Mouse (Mus musculus) gastrocnemius, postnatal 14 days (tissue): ENCODE measurements around the gene Nme4. TPM values are rescaled to one million over a fixed set of nuclear protein-coding genes. Genes with fewer than 3 reads are reported as not detected.

ENCODE experiments used
- DNase-seq: peaks from one replicate; pipeline ENCODE4 v3.0.0; 2021; ENCODE audit warnings: mixed read lengths
- intact Hi-C: fragments of 180-260 bp; cut with DNase I; formaldehyde crosslinking; loops from one replicate; pipeline ENCODE4 v1.15.1; 2025; ENCODE audit warnings: low total_unique reads
- total RNA-seq, 2 experiments: library from RNA; stranded (reverse); gene quantifications; 2 replicates each; pipeline ENCODE4 v1.2.3; 2021

The Nme4 gene
- total RNA-seq, 2 experiments from 2014 or later: 3.0 to 3.9 TPM

DNA sequence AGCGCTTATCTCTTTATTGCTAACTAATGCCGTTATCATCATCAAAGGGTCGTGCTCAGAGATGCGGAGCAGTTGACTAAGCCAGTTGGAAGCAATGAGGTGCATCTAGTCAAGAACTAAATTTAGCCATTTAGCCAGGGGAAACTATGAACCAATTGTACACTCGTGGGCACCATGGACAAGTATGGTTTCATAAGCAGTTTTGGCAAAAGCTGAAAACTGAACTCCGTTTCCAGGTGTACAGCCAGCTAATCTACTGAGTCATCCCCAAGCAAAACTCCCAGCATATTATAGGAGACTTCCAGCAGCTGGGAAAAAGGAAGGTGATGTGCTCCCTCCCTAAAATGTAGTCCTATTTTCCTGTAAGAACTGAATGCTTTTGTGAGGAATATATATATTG, 25.3 kb downstream of the Nme4 start:
- DNase-seq: no peak
- intact Hi-C loops: no loop called here

- intact Hi-C loops: no loop called here
- DNase-seq: peak; percentile 82
These were observed 26.3 kb downstream of the Nme4 start, which contains the start of gene Rab11fip3 for GRCm38 (mm10) chr17:26068831-26069739. Rab11fip3 (minus strand) TSS chr17:26069555.

GRCm38 (mm10) chr17:26068024-26068830, 27.2 kb downstream of the Nme4 start:
- peak; percentile 63 for DNase-seq
- intact Hi-C loops: no loop called here

- intact Hi-C loops: no loop called here
- DNase-seq: no peak
These were observed 28.8 kb downstream of the Nme4 start for GRCm38 (mm10) chr17:26066488-26067020.

DNA sequence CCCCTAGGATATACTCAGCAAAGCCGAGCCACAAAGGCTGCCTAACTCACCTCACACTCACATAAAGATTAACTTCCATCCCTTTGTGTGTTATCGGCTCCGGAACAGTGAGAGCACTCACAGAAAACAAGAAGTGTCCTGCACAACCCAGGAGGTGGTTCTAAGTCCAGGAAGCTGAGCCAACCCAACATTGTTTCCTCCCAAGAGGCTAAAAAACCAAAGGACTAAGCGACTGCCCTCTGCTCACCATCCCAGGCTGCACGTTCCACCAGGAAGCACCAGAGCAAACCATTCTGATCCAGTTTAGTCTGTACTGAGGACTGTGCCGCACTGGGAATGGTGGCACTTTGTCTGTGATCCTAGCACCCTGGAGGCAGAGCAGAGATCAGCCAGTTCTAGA, 30.5 kb downstream of the Nme4 start:
- intact Hi-C loops: no loop called here
- DNase-seq: no peak

GRCm38 (mm10) chr17:26057787-26058567, 37.4 kb downstream of the Nme4 start:
- DNase-seq: no peak
- intact Hi-C loops: no loop called here

DNA sequence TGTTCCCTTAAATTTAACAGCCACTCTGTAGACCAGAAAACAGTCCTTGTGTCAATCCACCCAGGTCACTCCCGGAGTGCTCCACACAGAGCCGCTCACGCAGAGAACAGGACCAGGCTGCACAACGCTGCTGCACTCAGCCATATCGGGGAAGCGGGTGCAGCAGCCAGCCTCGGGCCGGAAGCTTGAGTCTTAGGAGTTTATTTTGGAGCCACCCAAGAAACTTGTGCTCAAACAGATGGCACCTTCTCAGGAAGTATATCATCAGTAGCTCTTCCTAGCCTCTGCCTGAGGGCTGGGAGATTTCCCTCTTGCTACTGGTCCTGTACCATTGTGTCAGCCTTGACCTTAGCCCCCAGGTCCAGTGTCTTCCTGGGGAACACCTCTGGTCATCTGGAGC, 38.1 kb downstream of the Nme4 start:
- intact Hi-C loops: no loop called here

DNA sequence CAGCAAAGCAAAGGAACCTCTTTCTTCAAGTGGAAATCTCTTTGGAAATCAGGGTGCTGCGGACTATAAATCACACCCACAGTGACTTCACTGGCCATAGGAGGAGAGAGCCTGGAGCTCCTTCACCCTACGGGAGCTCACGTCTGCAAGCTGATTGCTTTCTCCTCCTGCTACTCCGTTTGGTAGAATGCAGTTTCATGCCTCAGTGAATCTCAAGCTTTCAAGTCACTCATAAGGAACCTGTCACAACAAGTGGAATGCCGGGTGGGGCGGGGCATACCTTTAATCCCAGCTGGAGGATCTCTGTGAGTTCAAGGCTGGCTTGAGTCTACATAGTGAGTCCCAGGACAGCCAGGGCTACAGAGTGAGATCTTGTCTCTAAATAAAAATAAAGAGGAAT, 40.2 kb downstream of the Nme4 start:
- intact Hi-C loops: no loop called here
- DNase-seq: no peak

More for the DNA sequence above, 38.1 kb downstream of the Nme4 start:
- no peak for DNase-seq

- DNase-seq: no peak
- intact Hi-C loops: no loop called here
These were observed 41.1 kb downstream of the Nme4 start for GRCm38 (mm10) chr17:26054133-26054845.

- intact Hi-C loops: no loop called here
- DNase-seq: no peak
These were observed 42.7 kb downstream of the Nme4 start for GRCm38 (mm10) chr17:26052706-26053105.

GRCm38 (mm10) chr17:26052074-26052473, 43.3 kb downstream of the Nme4 start:
- DNase-seq: no peak
- intact Hi-C loops: no loop called here

GRCm38 (mm10) chr17:26048118-26048517, 47.3 kb downstream of the Nme4 start:
- no peak for DNase-seq
- intact Hi-C loops: no loop called here

GRCm38 (mm10) chr17:26046253-26046997, 49.0 kb downstream of the Nme4 start:
- intact Hi-C loops: no loop called here
- no peak for DNase-seq

DNA sequence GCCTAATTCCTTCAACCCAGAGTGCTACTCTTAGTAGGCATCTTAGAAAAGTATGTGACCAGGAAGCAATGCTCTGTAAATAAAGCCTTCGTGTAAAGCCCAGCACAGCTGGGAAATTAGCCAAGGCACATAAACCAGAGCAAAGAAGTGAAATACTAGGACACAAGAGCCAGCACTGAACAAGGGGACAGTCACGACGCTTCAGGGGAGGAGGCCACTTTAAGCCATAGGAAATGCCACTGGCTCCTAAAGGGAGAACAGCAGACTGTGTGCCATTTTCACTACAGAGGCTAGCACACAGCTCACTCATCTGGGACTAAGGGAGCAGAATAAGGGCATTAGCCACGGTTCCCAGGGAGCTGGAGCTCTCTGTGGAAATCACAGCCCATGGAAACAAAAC, 50.1 kb downstream of the Nme4 start:
- intact Hi-C loops: no loop called here
- no peak for DNase-seq

DNA sequence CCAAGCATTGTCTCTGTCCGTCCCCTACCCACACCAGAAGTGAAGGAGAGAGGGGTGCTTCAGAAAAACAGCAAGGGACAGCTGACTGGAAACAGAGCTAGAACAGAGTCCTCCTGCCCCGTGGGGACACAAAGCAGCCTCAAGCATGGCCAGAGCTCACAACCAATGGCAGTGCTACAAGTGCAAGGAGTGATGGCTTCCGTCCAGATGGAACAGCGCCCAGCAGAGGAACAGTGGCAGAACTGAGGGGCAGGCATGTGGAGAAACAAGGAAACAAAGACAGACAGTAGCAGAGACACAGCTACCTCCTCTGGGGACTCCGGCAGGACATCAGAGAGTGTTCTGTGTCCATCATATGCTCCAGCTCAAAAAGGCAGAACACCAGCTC, 52.2 kb downstream of the Nme4 start:
- intact Hi-C loops: no loop called here
- DNase-seq: peak; percentile 61

GRCm38 (mm10) chr17:26042599-26043248, 52.7 kb downstream of the Nme4 start:
- intact Hi-C loops: no loop called here
- no peak for DNase-seq
